Mouse (Mus musculus) G1E (cell line): ENCODE results near the gene Rfc4.

Experiments used
- CTCF ChIP-seq: IDR thresholded peaks from 2 replicates; pipeline ENCODE4 v1.5.1; 2012; ENCODE audit warnings: low read depth, low read length, inconsistent platforms, mixed read lengths
- GATA1 ChIP-seq: IDR thresholded peaks from 2 replicates; pipeline ENCODE4 v1.6.1; 2012; ENCODE audit warnings: borderline replicate concordance, low read length, inconsistent platforms, mixed read lengths
- GATA2 ChIP-seq: IDR thresholded peaks from 2 replicates; pipeline ENCODE4 v1.6.1; 2012; ENCODE audit warnings: low read depth, low read length, inconsistent platforms, borderline replicate concordance

GRCm38 (mm10) chr16:23117173-23117572 is 10.4 kb downstream of the Rfc4 start:
- TF ChIP-seq GATA1, result no peak
- TF ChIP-seq GATA2, result no peak
- no peak for TF ChIP-seq CTCF
